Mouse (Mus musculus) midbrain, embryonic 16.5 days (tissue): ENCODE results near the gene Cd9. TPM values are rescaled to one million over a fixed set of nuclear protein-coding genes. Genes with fewer than 3 reads are reported as not detected.

Experiments
- ATAC-seq: fragments of 200-750 bp; cut with Nextera tagmentation; 2 replicates; pipeline ENCODE4 v1.8.0; 2017; ENCODE audit warnings: moderate TSS enrichment
- H3K27ac ChIP-seq: fragments of 300-500 bp; sonication (generic); 2 replicates; pipeline ENCODE4 v1.5.1; 2014; ENCODE audit warnings: mild to moderate bottlenecking, low read length, mixed read lengths
- H3K27me3 ChIP-seq: fragments of 300-500 bp; sonication (generic); 2 replicates; pipeline ENCODE4 v1.6.1; 2014; ENCODE audit warnings: low read depth, low read length, mixed read lengths; ENCODE audit not compliant: control insufficient read depth, insufficient read depth
- H3K36me3 ChIP-seq: fragments of 300-500 bp; sonication (generic); 2 replicates; pipeline ENCODE4 v1.6.1; 2014; ENCODE audit warnings: mild to moderate bottlenecking, low read length, moderate library complexity, mixed read lengths; ENCODE audit not compliant: control insufficient read depth, insufficient read depth
- H3K4me1 ChIP-seq: fragments of 300-500 bp; sonication (generic); 2 replicates; pipeline ENCODE4 v1.6.1; 2014; ENCODE audit warnings: mild to moderate bottlenecking, low read length, mixed read lengths; ENCODE audit not compliant: control insufficient read depth, insufficient read depth
- H3K4me2 ChIP-seq: fragments of 300-500 bp; sonication (generic); 2 replicates; pipeline ENCODE4 v1.6.1; 2014; ENCODE audit warnings: mild to moderate bottlenecking, low read length, mixed read lengths
- H3K4me3 ChIP-seq: fragments of 300-500 bp; sonication (generic); 2 replicates; pipeline ENCODE4 v1.5.1; 2014; ENCODE audit warnings: low read depth, mild to moderate bottlenecking, low read length, moderate library complexity, mixed read lengths
- H3K9ac ChIP-seq: fragments of 300-500 bp; sonication (generic); 2 replicates; pipeline ENCODE4 v1.6.1; 2014; ENCODE audit warnings: low read depth, low read length, mixed read lengths
- H3K9me3 ChIP-seq: fragments of 300-500 bp; sonication (generic); replicated peaks from 2 replicates; pipeline ENCODE4 v1.6.1; 2014; ENCODE audit warnings: mild to moderate bottlenecking, low read length, mixed read lengths; ENCODE audit not compliant: control insufficient read depth, poor library complexity, severe bottlenecking
- WGBS: fragments of 180-500 bp; shearing (Covaris S2); extraction: QIAGEN DNeasy Blood & Tissue Kit; methylation state at CpG from one replicate; pipeline ENCODE4 v1.1.7; 2014; 5-methylcytosine and 5-hydroxymethylcytosine counted together
- polyA plus RNA-seq: library from polyadenylated mRNA; unstranded; fragments of >200 nt; fragmentation: Nextera tagmentation; extraction: Ambion mirVana; gene quantifications from 2 replicates; pipeline ENCODE4 v1.2.1, GENCODE M21; 2015

Cd9 gene
- polyA plus RNA-seq, 1 experiment from 2014 or later = 88.0 TPM

DNA sequence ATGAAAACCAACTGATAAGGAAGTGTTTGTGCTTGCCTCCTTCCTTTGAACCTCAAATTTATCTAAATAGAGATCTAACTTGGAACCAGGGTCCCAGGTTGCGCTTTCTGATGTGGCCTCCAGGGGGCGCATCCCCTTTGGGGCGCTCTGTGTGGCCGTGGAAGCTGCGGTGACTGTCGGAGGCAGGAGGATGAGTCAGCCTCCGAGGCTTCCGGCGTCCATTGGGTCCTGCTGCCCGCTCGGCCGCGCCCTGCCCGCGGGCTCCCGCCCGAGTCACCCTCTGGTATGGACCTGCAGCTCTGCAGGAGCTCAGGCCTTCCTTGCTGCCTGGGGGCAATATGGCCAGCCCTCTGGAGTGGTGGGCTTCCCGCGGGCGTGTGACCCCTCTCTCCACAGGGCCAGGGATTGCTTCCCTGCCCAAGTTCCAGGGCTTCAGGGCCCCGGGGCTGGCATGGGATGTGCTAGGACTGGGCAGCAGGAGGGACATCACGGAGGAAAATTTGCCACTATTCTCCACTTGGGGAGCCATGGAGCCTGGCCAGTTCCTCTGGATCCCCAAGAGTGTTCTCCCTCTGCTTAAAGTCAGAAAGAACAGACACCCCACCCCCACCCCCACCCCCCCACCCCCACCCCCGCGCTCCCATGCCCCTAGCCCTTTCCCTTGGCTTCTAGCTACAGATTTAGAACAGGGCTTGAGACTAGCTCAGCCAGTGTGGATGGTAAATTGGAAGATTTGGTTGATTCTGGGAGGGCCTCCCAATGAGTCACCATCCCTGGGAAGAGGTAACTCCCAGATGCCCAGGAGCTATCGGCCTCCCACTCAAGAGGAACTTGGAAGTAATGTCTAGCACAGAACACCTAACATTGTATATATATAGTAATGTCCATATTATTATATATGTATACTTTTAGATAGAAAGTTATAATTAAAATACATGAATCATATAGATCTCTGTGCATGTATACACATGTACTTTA lies 67.9 kb downstream of the Cd9 start:
- Histone ChIP-seq H3K9me3 (no peaks in the 10 kb centered on the region), H3K4me2 (peak overlapping the region; percentile 65), H3K27me3 (no peaks in the 10 kb centered on the region), H3K9ac (peak overlapping the region; percentile 57), H3K36me3 (no peaks in the 10 kb centered on the region), H3K4me3 (peak overlapping the region; percentile 36), H3K4me1 (peaks cover 11% of the 10 kb centered on the region), H3K27ac (no peak overlapping the region)
- peak; percentile 86 for ATAC-seq
- 2% methylated on average over 25 of the region's 25 CpGs for WGBS

DNA sequence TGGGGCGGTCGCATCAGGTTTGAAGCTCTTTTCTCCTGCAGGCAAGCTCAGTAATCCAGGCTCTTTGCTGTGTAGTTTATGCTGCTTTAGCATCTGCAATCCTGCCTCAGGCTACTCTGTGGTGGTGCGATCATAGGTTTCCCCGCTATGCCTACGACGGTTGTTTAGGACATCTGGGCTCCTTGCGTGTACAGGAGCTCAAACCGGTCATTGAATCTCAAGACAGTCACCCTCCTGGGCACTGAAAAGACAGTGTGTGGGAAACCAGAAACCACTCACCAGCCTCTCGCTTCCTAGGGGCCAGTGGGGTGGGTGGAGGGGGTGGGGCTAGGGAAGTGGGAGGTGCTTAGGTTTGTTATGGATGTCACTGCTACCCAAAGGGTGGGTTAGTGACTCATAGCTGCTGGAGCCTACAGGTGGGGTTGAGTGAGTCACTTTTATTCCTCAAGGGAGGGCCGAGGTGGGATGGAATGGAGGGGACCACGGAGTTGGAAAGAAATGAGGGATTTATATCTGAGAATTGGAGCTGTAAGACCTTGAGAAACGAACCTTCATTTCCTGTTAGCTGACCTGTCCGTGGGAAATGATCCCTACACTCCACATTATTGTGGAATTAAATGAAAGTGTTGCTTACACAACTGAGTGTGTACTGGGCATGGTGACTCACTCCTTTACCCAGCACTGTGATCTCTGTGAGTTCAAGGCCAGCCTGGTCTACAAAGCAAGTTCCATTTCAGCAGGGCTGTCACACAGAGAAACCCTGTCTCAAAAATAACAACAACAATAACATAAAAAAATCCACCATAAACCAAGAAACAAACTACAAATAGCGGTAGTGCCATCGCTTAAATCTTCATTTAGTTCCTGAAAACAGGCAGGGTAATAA lies 69.1 kb downstream of the Cd9 start:
- H3K9ac ChIP-seq = no peak overlapping the region
- 66% methylated on average over 15 of the region's 15 CpGs for WGBS
- peaks cover 11% of the 10 kb centered on the region for H3K4me1 ChIP-seq
- no peak overlapping the region for H3K27ac ChIP-seq
- no peaks in the 10 kb centered on the region for H3K27me3 ChIP-seq
- H3K9me3 ChIP-seq = no peaks in the 10 kb centered on the region
- no peak overlapping the region for H3K4me2 ChIP-seq
- no peak overlapping the region for H3K4me3 ChIP-seq
- ATAC-seq = no peak
- no peaks in the 10 kb centered on the region for H3K36me3 ChIP-seq

DNA sequence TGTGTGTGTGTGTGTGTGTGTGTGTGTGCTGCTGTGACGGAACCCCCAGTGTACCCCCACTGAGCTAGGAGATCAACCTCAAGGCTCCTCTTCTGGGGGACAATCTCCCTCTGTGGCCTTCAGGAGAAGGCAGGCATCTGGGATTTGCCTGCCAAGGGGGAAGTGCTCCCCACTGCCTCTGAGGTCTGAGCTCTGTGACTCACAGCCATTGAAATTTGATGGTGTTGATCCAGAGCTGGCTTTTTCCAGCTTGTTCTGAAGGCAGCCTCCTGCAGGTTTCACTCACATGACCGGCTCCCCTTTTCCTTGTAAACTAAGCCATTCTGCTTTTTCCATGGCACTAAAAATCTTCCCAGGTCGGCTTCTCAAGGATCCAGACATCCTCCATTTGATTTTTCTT lies 70.4 kb downstream of the Cd9 start:
- H3K36me3 ChIP-seq = no peaks in the 10 kb centered on the region
- no peak overlapping the region for H3K4me2 ChIP-seq
- no peak for ATAC-seq
- H3K27ac ChIP-seq = no peak overlapping the region
- 68% methylated on average over 3 of the region's 3 CpGs for WGBS
- H3K27me3 ChIP-seq = no peaks in the 10 kb centered on the region
- no peaks in the 10 kb centered on the region for H3K9me3 ChIP-seq
- no peak overlapping the region for H3K9ac ChIP-seq
- H3K4me1 ChIP-seq = peaks cover 11% of the 10 kb centered on the region
- no peak overlapping the region for H3K4me3 ChIP-seq

DNA sequence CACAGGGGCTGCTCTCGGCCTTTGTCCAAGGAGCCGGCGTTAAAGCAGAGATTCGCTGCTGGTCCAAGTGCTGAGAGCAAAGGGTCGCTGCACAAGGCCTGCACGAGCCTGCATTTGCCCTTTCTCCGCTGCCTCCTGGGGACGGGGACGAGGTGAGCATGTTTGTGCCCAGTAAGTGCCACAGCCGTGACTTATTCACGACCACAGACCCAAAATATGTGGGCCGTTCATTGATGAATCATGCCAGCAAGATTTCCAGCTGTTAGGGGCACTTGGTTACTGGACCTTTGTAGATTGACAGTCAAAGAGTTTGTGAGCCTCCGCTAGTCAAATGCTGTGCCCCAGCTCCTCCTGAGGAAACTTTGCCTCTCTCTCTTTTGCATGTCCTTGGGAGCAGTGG lies 71.1 kb downstream of the Cd9 start:
- H3K27ac ChIP-seq = no peak overlapping the region
- H3K36me3 ChIP-seq = no peaks in the 10 kb centered on the region
- H3K9ac ChIP-seq = no peak overlapping the region
- H3K4me2 ChIP-seq = no peak overlapping the region
- ATAC-seq = no peak
- H3K27me3 ChIP-seq = no peaks in the 10 kb centered on the region
- H3K9me3 ChIP-seq = no peaks in the 10 kb centered on the region
- 36% methylated on average over 13 of the region's 13 CpGs for WGBS
- H3K4me3 ChIP-seq = no peak overlapping the region
- peaks cover 11% of the 10 kb centered on the region for H3K4me1 ChIP-seq

DNA sequence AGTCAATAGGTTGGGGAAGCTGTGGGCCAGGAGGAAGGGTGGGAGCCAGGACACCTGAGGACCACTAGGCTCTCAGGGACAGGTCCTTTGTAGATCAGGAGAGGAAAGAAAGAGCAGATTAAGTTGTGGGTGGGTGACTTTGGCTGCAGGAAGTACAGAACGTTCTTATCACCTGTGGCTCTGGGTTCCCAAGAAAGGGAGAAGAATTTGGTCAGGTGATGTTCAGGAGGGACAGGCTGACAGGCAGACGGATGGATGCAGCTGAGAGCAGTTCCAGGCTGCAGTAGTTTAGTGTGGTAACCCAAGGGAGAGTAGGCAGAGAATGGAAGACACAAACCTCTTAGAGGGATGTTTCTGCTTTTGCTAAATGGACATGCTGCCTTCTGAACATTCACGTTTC lies 71.5 kb downstream of the Cd9 start:
- Histone ChIP-seq H3K4me3 (no peak overlapping the region), H3K9ac (no peak overlapping the region), H3K4me2 (peak overlapping the region; percentile 47), H3K9me3 (no peaks in the 10 kb centered on the region), H3K36me3 (no peaks in the 10 kb centered on the region), H3K4me1 (peaks cover 11% of the 10 kb centered on the region), H3K27ac (no peak overlapping the region), H3K27me3 (no peaks in the 10 kb centered on the region)
- ATAC-seq = no peak
- WGBS = 44% methylated on average over 3 of the region's 3 CpGs

DNA sequence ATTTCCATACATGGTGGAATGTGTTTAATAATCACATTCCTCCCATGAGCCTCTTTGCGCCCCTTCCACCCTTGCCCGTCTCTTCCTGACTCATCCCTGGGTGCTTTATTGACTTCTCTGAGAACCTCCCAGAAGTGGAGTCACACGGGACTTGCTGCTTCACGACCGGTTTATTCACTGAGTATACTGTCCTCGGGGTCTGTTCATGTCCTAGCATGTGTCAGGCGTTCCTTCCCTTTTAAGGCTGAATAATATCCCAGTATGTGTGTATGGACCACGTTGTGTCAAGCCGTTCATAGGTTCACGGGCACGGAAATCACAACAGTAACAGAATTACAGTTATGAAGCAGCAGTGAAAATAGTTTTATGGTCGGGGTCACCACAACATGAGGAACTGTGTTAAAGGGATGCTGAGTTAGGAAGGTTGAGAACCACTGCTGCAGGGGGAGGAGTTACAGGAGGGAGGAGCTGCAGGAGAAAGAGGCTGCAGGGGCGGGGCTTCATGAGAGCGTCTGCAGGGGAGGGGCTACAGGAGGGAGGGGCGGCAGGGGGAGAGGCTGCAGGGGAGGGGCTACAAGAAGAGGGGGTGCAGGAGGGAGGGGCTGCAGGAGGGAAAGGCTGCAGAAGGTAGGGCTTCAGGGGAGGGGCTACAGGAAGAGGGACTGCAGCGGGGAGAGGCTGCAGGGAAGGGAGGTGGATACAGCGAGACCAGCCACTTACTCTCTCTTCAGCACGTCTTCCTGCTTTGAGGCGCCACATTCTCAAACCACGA lies 72.4 kb downstream of the Cd9 start:
- H3K27ac ChIP-seq = no peak overlapping the region
- no peaks in the 10 kb centered on the region for H3K36me3 ChIP-seq
- H3K4me3 ChIP-seq = no peak overlapping the region; the same call in 1 of the 2 replicates
- no peak overlapping the region for H3K9ac ChIP-seq
- ATAC-seq = no peak
- no peaks in the 10 kb centered on the region for H3K27me3 ChIP-seq
- peaks cover 11% of the 10 kb centered on the region for H3K4me1 ChIP-seq
- no peaks in the 10 kb centered on the region for H3K9me3 ChIP-seq
- 23% methylated on average over 20 of the region's 20 CpGs for WGBS
- peak overlapping the region; percentile 47 for H3K4me2 ChIP-seq

DNA sequence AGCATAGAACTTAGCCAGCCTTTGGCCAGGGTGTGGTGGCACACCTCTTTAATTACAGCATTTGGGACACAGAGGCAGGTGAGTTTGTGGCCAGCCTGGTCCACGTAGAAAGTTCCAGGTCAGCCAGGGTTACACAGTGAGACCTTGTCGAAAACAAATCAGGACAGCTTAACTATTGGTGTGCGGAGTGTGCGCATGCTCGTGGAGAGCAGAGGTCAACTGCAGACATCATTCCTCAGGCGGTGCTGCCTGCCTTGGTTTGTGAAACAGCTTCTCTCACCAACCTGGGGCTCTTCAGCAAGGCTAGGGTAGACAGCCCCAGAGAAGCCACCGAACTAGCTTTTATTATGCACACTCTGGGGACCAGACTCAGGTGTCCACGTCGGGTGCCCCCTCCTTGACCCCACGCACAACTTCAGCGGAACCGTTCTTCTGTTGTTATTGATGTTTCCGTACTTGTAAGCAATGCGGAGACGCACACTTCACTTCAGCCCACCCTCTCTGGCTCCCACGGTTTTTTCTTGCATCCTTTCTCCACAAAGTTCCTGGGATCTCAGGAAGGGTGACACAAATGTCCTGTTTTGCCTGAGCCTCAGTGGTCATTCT lies 74.0 kb downstream of the Cd9 start:
- 78% methylated on average over 16 of the region's 16 CpGs for WGBS

DNA sequence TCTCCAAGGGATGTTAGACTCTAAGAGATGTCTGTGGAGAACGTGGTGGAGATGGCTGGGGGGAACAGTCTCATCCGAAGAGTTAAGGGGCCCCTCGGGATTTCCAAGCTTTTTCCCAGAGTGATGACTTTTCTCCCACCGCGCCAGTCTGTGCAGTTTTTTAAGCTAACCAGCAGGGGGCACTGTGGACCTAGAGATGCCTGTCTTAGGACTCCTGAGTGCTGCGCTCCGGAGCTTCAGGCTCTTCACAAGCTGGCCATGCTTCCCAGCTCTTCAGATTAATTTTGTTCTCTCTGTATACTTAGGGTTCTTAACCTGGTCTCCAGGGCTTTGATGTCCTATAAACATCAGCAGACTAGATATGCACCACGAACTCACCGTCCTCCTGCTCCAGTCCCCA lies 75.8 kb downstream of the Cd9 start:
- ATAC-seq = peak; percentile 87

More for the DNA sequence above, 74.0 kb downstream of the Cd9 start:
- Histone ChIP-seq H3K36me3 (no peaks in the 10 kb centered on the region), H3K4me1 (peaks cover 11% of the 10 kb centered on the region), H3K9ac (no peak overlapping the region), H3K9me3 (no peaks in the 10 kb centered on the region), H3K4me2 (no peak overlapping the region), H3K4me3 (no peak overlapping the region), H3K27ac (no peak overlapping the region), H3K27me3 (no peaks in the 10 kb centered on the region)
- no peak for ATAC-seq

More for the DNA sequence above, 75.8 kb downstream of the Cd9 start:
- no peaks in the 10 kb centered on the region for H3K36me3 ChIP-seq
- no peak overlapping the region for H3K9ac ChIP-seq
- H3K9me3 ChIP-seq = no peaks in the 10 kb centered on the region
- 14% methylated on average over 9 of the region's 9 CpGs for WGBS
- peaks cover 11% of the 10 kb centered on the region for H3K4me1 ChIP-seq
- no peak overlapping the region for H3K4me3 ChIP-seq
- no peaks in the 10 kb centered on the region for H3K27me3 ChIP-seq
- H3K27ac ChIP-seq = no peak overlapping the region
- H3K4me2 ChIP-seq = no peak overlapping the region
